ENCODE assay signal across 14 mouse cellular contexts in genomic region chr4:139196949-139197348, GRCm38 (mm10). TPM values are rescaled to one million over a fixed set of nuclear protein-coding genes. Genes with fewer than 3 reads are reported as not detected.
DNase-seq lines count a peak whose midpoint lies in the region; TF ChIP-seq lines count a peak whose summit lies in the region.
"Had no signal": no experiment of that assay in that cellular context is flagged by ENCODE, and none has a peak within 500 bp of the region (broad histone marks: within the 10 kb centered on the region; RNA-seq: fewer than 3 reads in every experiment).

No protein-coding gene starts in this region.

- H3K4me1 ChIP-seq in brown adipose tissue, adult 24 weeks (ENCODE audit: control insufficient read depth, insufficient read depth, insufficient read length, low read length): peaks cover 33% of the 10 kb centered on the region
- H3K4me1 ChIP-seq in small intestine, adult 2 months (ENCODE audit: control insufficient read depth, insufficient read depth, insufficient read length, low read length): peaks cover 59% of the 10 kb centered on the region
- peaks cover 43% of the 10 kb centered on the region for H3K4me1 ChIP-seq in midbrain, embryonic 10.5 days

- intact Hi-C loops in gastrocnemius, adult 2 months (cut with DNase I): loop anchor here (5.0 kb wide), 1 partner anchor 35 kb away; no protein-coding TSS in a partner anchor
- intact Hi-C loops in left cerebral cortex, adult 2 months (cut with DNase I): no loop called here

- H3K36me3 ChIP-seq in small intestine, adult 2 months (ENCODE audit: control insufficient read depth, insufficient read depth, low read length): 0 out of 2 replicates have a peak, but pooled peaks cover 4% of the 10 kb centered on the region
- peaks cover 41% of the 10 kb centered on the region for H3K36me3 ChIP-seq in midbrain, embryonic 10.5 days

- H3K9me3 ChIP-seq in midbrain, embryonic 10.5 days (replicated peaks): no peaks in the 10 kb centered on the region
- H3K9me3 ChIP-seq: embryonic facial prominence, embryonic 12.5 days; neural tube, embryonic 15.5 days had no signal

- no peak for TF ChIP-seq POLR2A in small intestine, adult 2 months (IDR thresholded peaks at IDR 0.05; ENCODE audit: low read depth, low read length)

- no peaks in the 10 kb centered on the region for H3K27me3 ChIP-seq in small intestine, adult 2 months (ENCODE audit: control insufficient read depth, insufficient read depth, low read length)
- H3K27me3 ChIP-seq in midbrain, embryonic 10.5 days (ENCODE audit: low read depth, poor library complexity, severe bottlenecking): no peaks in the 10 kb centered on the region
- H3K27me3 ChIP-seq: embryonic facial prominence, embryonic 12.5 days; neural tube, embryonic 15.5 days had no signal

- WGBS in small intestine, adult 2 months: 42% methylated on average over 6 of the region's 6 CpGs
- 87% methylated on average over 6 of the region's 6 CpGs for WGBS in midbrain, embryonic 10.5 days

- H3K4me3 ChIP-seq in gastrocnemius, adult 2 months: peak overlapping the region; percentile 52
- no peak overlapping the region for H3K4me3 ChIP-seq in left cerebral cortex, adult 2 months
- H3K4me3 ChIP-seq in brown adipose tissue, adult 24 weeks (ENCODE audit: insufficient read depth, low read depth, low read length): no peak overlapping the region
- H3K4me3 ChIP-seq in small intestine, adult 2 months (ENCODE audit: low read depth, low read length): no peak overlapping the region
- H3K4me3 ChIP-seq in midbrain, embryonic 10.5 days: no peak overlapping the region
- H3K4me3 ChIP-seq: embryonic facial prominence, embryonic 12.5 days; neural tube, embryonic 15.5 days had no signal

- peak overlapping the region; percentile 100 for H3K27ac ChIP-seq in gastrocnemius, adult 2 months
- peak overlapping the region; percentile 22 for H3K27ac ChIP-seq in left cerebral cortex, adult 2 months
- peak overlapping the region; percentile 72 for H3K27ac ChIP-seq in brown adipose tissue, adult 24 weeks (replicated peaks; ENCODE audit: low read depth, low read length)
- peak overlapping the region; percentile 88 for H3K27ac ChIP-seq in small intestine, adult 2 months (ENCODE audit: insufficient read depth, low read depth, low read length)
- no peak overlapping the region for H3K27ac ChIP-seq in midbrain, embryonic 10.5 days (replicated peaks)
- H3K27ac ChIP-seq: embryonic facial prominence, embryonic 12.5 days; neural tube, embryonic 15.5 days had no signal

- DNase-seq in gastrocnemius, adult 2 months: no peak
- DNase-seq in gastrocnemius, adult 18-20 months (ENCODE audit: low spot score): no peak
- DNase-seq in left cerebral cortex, adult 2 months (ENCODE audit: extremely low spot score in 1 of 2, low spot score in 2 of 2): no peak
- DNase-seq in left cerebral cortex, adult 18-20 months (ENCODE audit: low spot score in 2 of 2): no peak
- no peak for DNase-seq in midbrain, embryonic 10.5 days (ENCODE audit: low spot score)
- DNase-seq in spleen, postnatal 10 days (ENCODE audit: low spot score in 2 of 2): no peak
- DNase-seq: cerebellum, adult 9-11 months; kidney, adult 8-10 months; layer of hippocampus, adult 9-11 months; left cerebral cortex, postnatal 4 days had no signal

- no peak for TF ChIP-seq CTCF in gastrocnemius, adult 2 months (IDR thresholded peaks at IDR 0.05)
- no peak for TF ChIP-seq CTCF in left cerebral cortex, adult 2 months (IDR thresholded peaks at IDR 0.05)
- no peak for TF ChIP-seq CTCF in small intestine, adult 2 months (IDR thresholded peaks at IDR 0.05; ENCODE audit: extremely low read depth, insufficient read length, insufficient replicate concordance, low read depth, low read length)

RNA-seq across cellular contexts. Expression of gene Capzb, which starts 4.2 kb away (rescaled TPM):
- 100 to 1,000 TPM; 444 to 499 TPM for total RNA-seq in gastrocnemius, adult 2 months (2021)
- total RNA-seq in gastrocnemius, adult 18-20 months (2021): 100 to 1,000 TPM; 416 to 422 TPM
- 100 to 1,000 TPM; 306 to 324 TPM for total RNA-seq in left cerebral cortex, adult 2 months (2021)
- total RNA-seq in left cerebral cortex, adult 18-20 months (2021): 100 to 1,000 TPM; 302 to 316 TPM
- polyA plus RNA-seq in brown adipose tissue, adult 24 weeks (2012; ENCODE audit: insufficient read depth, insufficient read length, missing spikeins): 154 and 166 TPM in 2 replicates
- 159 and 390 TPM in 2 replicates for polyA plus RNA-seq in small intestine, adult 2 months (2012; rRNA removed)
- polyA plus RNA-seq in midbrain, embryonic 10.5 days (2016; fragmentation: Nextera tagmentation; extraction: Ambion mirVana): 330 and 349 TPM in 2 replicates
